Mouse (Mus musculus) liver, adult 2 months (tissue): ENCODE measurements at regions not wholly inside any gene's neighbourhood (a gene's known extent, or its start where the extent isn't known, plus 50 kb on each side); places are given as distances from the start of the nearest gene placed in this dataset.

ENCODE experiments used
- DNase-seq: peaks from one replicate; pipeline ENCODE4 v3.0.0-alpha.2; 2011; ENCODE audit warnings: low read depth, low spot score; ENCODE audit errors: extremely low read depth
- H3K27ac ChIP-seq: fragments of 200-500 bp; replicated peaks from 2 replicates; pipeline ENCODE4 v1.5.1; 2012; ENCODE audit warnings: low read depth, mild to moderate bottlenecking, control low read depth, inconsistent platforms, low read length; ENCODE audit not compliant: insufficient read depth
- H3K27me3 ChIP-seq: fragments of 200-500 bp; 2 replicates; pipeline ENCODE4 v1.6.1; 2012; ENCODE audit warnings: mild to moderate bottlenecking, moderate library complexity, low read length, inconsistent platforms; ENCODE audit not compliant: control insufficient read depth, insufficient read depth
- H3K36me3 ChIP-seq: fragments of 200-500 bp; 2 replicates; pipeline ENCODE4 v1.6.1; 2012; ENCODE audit warnings: low read length, inconsistent platforms; ENCODE audit not compliant: control insufficient read depth, insufficient read depth
- H3K4me1 ChIP-seq: fragments of 200-500 bp; 2 replicates; pipeline ENCODE4 v1.6.1; 2011; ENCODE audit warnings: low read length; ENCODE audit not compliant: control insufficient read depth, insufficient read depth
- H3K4me3 ChIP-seq: fragments of 200-500 bp; 2 replicates; pipeline ENCODE4 v1.5.1; 2011; ENCODE audit warnings: low read depth, mild to moderate bottlenecking, control low read depth, low read length, moderate library complexity; ENCODE audit not compliant: insufficient read depth
- H3K79me2 ChIP-seq: fragments of 200-500 bp; 2 replicates; pipeline ENCODE4 v1.6.1; 2012; ENCODE audit warnings: inconsistent platforms, mild to moderate bottlenecking, low read length, moderate library complexity; ENCODE audit not compliant: control insufficient read depth, insufficient read depth
- H3K9ac ChIP-seq: fragments of 200-500 bp; 2 replicates; pipeline ENCODE4 v1.6.1; 2012; ENCODE audit warnings: low read depth, mild to moderate bottlenecking, control low read depth, inconsistent platforms, low read length
- CTCF ChIP-seq: fragments of 200-500 bp; IDR thresholded peaks from 2 replicates; pipeline ENCODE4 v1.5.1; 2011; ENCODE audit warnings: low read depth, low read length, control low read depth
- POLR2A ChIP-seq: fragments of 200-500 bp; IDR thresholded peaks from 2 replicates; pipeline ENCODE4 v1.6.1; 2011; ENCODE audit warnings: low read length, control low read depth; ENCODE audit not compliant: insufficient read depth; ENCODE audit errors: extremely low read depth
- WGBS: fragments of 180-500 bp; shearing (Covaris S2); methylation state at CpG from one replicate; pipeline ENCODE4 v1.1.7; 2018; 5-methylcytosine and 5-hydroxymethylcytosine counted together

DNA sequence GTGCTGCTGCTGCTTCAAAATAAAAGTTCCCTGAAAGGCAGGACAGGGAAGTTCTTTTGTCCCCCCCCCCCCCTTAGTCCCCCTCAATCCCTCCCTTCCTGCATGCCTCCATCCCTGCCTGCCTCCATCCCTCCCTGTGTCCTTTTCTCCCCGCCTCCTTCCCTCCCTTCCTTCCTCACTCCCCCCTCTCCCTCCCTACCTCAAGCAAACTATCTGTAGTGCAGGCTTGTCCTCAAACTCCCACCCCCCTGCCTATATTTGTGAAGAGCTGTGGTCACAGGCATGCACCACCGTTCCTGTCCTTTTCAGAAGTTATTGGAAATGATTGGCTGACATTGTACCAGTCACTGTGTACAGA is 1127.1 kb upstream of the Gulo start:
- H3K27me3 ChIP-seq, result no peaks in the 10 kb centered on the region
- no peak overlapping the region for H3K4me3 ChIP-seq
- H3K27ac ChIP-seq, result no peak overlapping the region
- 49% methylated on average over 2 of the region's 2 CpGs for WGBS
- no peaks in the 10 kb centered on the region for H3K79me2 ChIP-seq
- no peaks in the 10 kb centered on the region for H3K36me3 ChIP-seq
- DNase-seq, result no peak
- TF ChIP-seq CTCF (no peak), POLR2A (no peak)
- no peaks in the 10 kb centered on the region for H3K4me1 ChIP-seq
- H3K9ac ChIP-seq, result no peak overlapping the region

DNA sequence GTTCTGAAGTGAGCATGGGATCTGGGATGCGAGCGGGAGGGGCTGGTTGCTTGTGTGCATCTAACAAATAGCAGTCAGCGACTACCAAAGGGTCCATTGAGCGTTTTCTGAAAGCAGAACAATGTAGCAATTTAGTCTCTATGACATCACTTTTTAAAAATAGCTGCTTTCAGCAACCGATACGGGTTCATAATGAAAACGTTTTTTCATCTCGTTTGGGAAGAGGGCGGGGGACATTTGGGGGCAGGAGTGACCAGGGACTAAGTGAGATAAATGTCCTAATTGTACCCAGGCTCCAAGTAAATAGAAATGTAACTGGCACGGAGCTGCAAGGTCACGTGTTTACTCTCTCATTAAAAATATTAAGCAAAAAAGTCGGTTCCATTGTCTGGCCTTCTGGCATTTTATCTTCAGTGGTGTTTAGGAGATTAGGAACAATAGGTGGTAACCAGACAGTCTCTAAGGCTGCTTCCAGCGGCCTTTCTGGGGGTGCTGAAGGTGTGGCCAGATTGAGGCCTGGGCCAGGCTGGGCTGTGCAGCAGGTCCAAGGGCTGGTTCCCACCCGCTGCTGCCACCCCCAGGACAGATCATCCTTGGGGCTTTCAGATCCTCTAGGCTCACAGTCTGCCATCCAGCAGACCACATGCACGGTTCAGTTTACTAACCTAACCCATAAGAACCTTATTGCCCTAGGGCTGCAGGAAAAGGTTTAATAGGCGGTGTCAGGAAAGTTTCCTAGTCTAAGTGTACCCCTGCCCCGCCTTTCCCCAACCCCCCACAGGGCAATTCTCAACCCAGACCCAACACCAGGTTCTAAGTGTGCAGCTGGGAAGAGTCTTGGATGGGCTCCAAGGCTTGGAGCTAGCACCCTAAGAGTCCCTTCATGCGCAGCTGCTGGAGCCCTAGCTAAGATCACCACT is 1126.5 kb upstream of the Gulo start:
- H3K36me3 ChIP-seq, result no peaks in the 10 kb centered on the region
- no peaks in the 10 kb centered on the region for H3K79me2 ChIP-seq
- DNase-seq, result no peak
- no peak for TF ChIP-seq POLR2A
- TF ChIP-seq CTCF, result no peak
- 41% methylated on average over 18 of the region's 18 CpGs for WGBS
- no peak overlapping the region for H3K4me3 ChIP-seq
- H3K27me3 ChIP-seq, result no peaks in the 10 kb centered on the region
- H3K27ac ChIP-seq, result no peak overlapping the region
- no peak overlapping the region for H3K9ac ChIP-seq
- no peaks in the 10 kb centered on the region for H3K4me1 ChIP-seq

- 75% methylated on average over 6 of the region's 6 CpGs for WGBS
- no peaks in the 10 kb centered on the region for H3K79me2 ChIP-seq
- no peak for DNase-seq
- no peak overlapping the region for H3K9ac ChIP-seq
- no peaks in the 10 kb centered on the region for H3K27me3 ChIP-seq
- no peak overlapping the region for H3K27ac ChIP-seq
- no peaks in the 10 kb centered on the region for H3K36me3 ChIP-seq
- no peak overlapping the region for H3K4me3 ChIP-seq
- TF ChIP-seq POLR2A (no peak), CTCF (no peak)
- no peaks in the 10 kb centered on the region for H3K4me1 ChIP-seq
Observed at GRCm38 (mm10) chr14:67133221-67133620, 1124.2 kb upstream of the Gulo start.

DNA sequence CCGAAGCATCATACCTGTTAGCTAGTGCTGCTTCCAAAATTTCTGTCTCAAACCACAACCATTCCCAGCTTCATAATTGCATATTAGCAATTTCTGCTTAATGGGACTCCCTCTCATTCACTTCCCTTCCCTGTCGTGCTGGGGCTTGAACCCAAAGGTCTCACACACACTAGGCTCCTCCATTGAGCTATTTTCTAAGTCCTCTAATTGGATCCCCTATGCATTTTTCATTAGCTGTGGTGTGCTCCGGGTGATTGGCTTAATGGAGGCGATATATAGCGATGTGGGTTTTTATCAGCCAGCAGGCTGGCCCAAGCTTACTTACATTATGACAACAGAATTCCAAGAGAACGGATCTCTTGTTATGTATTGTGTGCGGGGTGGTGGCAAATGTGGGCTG is 1118.1 kb upstream of the Gulo start:
- TF ChIP-seq CTCF (no peak), POLR2A (no peak)
- Histone ChIP-seq H3K4me1 (no peaks in the 10 kb centered on the region), H3K27me3 (no peaks in the 10 kb centered on the region), H3K79me2 (no peaks in the 10 kb centered on the region), H3K9ac (no peak overlapping the region), H3K36me3 (no peaks in the 10 kb centered on the region), H3K27ac (no peak overlapping the region), H3K4me3 (no peak overlapping the region)
- no peak for DNase-seq
- WGBS, result 89% methylated on average over 7 of the region's 7 CpGs

DNA sequence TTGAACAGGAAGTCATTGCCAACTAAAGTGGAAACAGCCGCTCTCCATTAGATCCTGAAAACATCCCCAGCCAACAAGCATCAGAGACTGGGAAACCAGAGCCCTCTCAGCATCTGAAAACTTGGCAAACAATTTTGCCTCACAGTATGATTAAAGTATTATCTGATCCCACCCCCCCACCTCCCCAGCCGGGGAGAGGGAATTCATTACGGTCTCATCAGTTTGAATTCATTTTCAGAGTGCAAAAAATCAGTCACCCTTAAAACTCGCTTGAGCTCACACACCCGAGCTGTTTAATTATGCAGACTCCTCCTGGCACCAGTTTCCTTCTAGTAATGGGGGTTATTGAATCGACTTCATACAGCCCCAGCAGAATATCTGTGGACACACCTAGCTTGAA is 1117.2 kb upstream of the Gulo start:
- WGBS, result 67% methylated on average over 6 of the region's 6 CpGs
- no peak for TF ChIP-seq CTCF
- TF ChIP-seq POLR2A, result no peak
- no peak for DNase-seq
- H3K4me3 ChIP-seq, result no peak overlapping the region
- H3K79me2 ChIP-seq, result no peaks in the 10 kb centered on the region
- H3K27me3 ChIP-seq, result no peaks in the 10 kb centered on the region
- H3K27ac ChIP-seq, result no peak overlapping the region
- no peaks in the 10 kb centered on the region for H3K36me3 ChIP-seq
- no peaks in the 10 kb centered on the region for H3K4me1 ChIP-seq
- H3K9ac ChIP-seq, result no peak overlapping the region

DNA sequence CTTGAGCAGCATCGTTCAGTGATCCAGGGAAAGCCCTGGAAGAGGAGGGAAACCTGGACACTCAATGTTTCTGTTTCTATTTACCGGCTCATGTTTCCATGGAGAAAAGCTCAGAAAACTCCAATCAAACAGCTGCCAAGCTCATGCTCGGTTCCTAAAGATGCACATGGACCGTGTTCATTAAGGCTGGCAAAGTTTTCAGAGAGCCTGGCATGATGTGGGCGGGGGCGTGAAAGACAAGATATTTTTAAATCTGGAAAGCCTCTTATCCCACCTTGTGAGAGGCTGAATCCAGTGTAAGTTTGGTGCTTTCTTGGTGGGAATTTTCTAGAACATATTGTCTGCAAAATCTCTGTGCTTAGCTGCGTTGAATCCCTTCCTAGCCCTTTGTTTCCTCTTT is 1114.3 kb upstream of the Gulo start:
- TF ChIP-seq POLR2A, result no peak
- no peak for TF ChIP-seq CTCF
- H3K79me2 ChIP-seq, result no peaks in the 10 kb centered on the region

More for the DNA sequence above, 1114.3 kb upstream of the Gulo start:
- DNase-seq, result no peak
- no peak overlapping the region for H3K4me3 ChIP-seq
- H3K36me3 ChIP-seq, result no peaks in the 10 kb centered on the region
- 75% methylated on average over 7 of the region's 7 CpGs for WGBS
- H3K27me3 ChIP-seq, result no peaks in the 10 kb centered on the region
- H3K4me1 ChIP-seq, result no peaks in the 10 kb centered on the region
- H3K9ac ChIP-seq, result no peak overlapping the region
- H3K27ac ChIP-seq, result no peak overlapping the region
